Mouse (Mus musculus) MEL (cell line): ENCODE data around the gene Arhgdib. TPM values are rescaled to one million over a fixed set of nuclear protein-coding genes. Genes with fewer than 3 reads are reported as not detected.

Experiments used
- DNase-seq: peaks from one replicate; pipeline ENCODE4 v3.0.0; 2011; ENCODE audit warnings: low read depth, low spot score
- H3K27ac ChIP-seq: 2 replicates; pipeline ENCODE4 v1.5.1; 2012; ENCODE audit warnings: low read depth, mild to moderate bottlenecking, control low read depth, low read length, moderate library complexity; ENCODE audit not compliant: control insufficient read depth
- H3K27me3 ChIP-seq, 2 experiments: fragments of 150-350 bp in 1 of 2; sonication (generic) in 1 of 2; 2 replicates each; pipeline ENCODE4 v1.6.1; 2012; ENCODE audit warnings: low read length in 2 of 2, mild to moderate bottlenecking in 2 of 2, improper control_type of control experiment in 1 of 2, moderate library complexity in 1 of 2; ENCODE audit not compliant: insufficient read depth in 2 of 2, control insufficient read depth in 1 of 2
- H3K36me3 ChIP-seq, 2 experiments: 2 replicates each; pipeline ENCODE4 v1.6.1; 2012 to 2014; ENCODE audit warnings: low read length in 2 of 2, improper control_type of control experiment in 1 of 2, inconsistent platforms in 1 of 2, mild to moderate bottlenecking in 1 of 2; ENCODE audit not compliant: insufficient read depth in 2 of 2, control insufficient read depth in 1 of 2
- H3K4me1 ChIP-seq, 2 experiments: fragments of 150-350 bp in 1 of 2; sonication (generic) in 1 of 2; 2 replicates each; pipeline ENCODE4 v1.6.1; 2012; ENCODE audit warnings: low read length in 2 of 2, improper control_type of control experiment in 1 of 2, mild to moderate bottlenecking in 1 of 2; ENCODE audit not compliant: insufficient read depth in 2 of 2, control insufficient read depth in 1 of 2
- H3K4me3 ChIP-seq, 2 experiments: fragments of 150-350 bp in 1 of 2; sonication (generic) in 1 of 2; 2 replicates each; pipeline ENCODE4 v1.5.1; 2012; ENCODE audit warnings: low read depth in 2 of 2, low read length in 2 of 2, mild to moderate bottlenecking in 2 of 2, moderate library complexity in 2 of 2, control low read depth in 1 of 2, improper control_type of control experiment in 1 of 2; ENCODE audit not compliant: control insufficient read depth in 1 of 2, insufficient read depth in 1 of 2
- H3K79me2 ChIP-seq: 2 replicates; pipeline ENCODE4 v1.6.1; 2012; ENCODE audit warnings: mild to moderate bottlenecking, low read length, moderate library complexity; ENCODE audit not compliant: control insufficient read depth, poor library complexity, insufficient read depth
- H3K9ac ChIP-seq: 2 replicates; pipeline ENCODE4 v1.6.1; 2012; ENCODE audit warnings: low read depth, mild to moderate bottlenecking, control low read depth, low read length, moderate library complexity; ENCODE audit not compliant: control insufficient read depth, poor library complexity, severe bottlenecking
- H3K9me3 ChIP-seq: fragments of 150-350 bp; sonication (generic); replicated peaks from 2 replicates; pipeline ENCODE4 v1.6.1; 2012; ENCODE audit warnings: mild to moderate bottlenecking, low read length, improper control_type of control experiment, moderate library complexity; ENCODE audit not compliant: insufficient read depth
- BHLHE40 ChIP-seq: IDR thresholded peaks from 2 replicates; pipeline ENCODE4 v1.6.1; 2012; ENCODE audit warnings: low read depth, mild to moderate bottlenecking, inconsistent platforms, low read length, improper control_type of control experiment, borderline replicate concordance
- CHD2 ChIP-seq: IDR thresholded peaks from 2 replicates; pipeline ENCODE4 v1.6.1; 2011; ENCODE audit warnings: low read length, improper control_type of control experiment
- MAFK ChIP-seq: IDR thresholded peaks from 2 replicates; pipeline ENCODE4 v1.6.1; 2011; ENCODE audit warnings: low read depth, mild to moderate bottlenecking, low read length, improper control_type of control experiment, borderline replicate concordance
- MAZ ChIP-seq: IDR thresholded peaks from 2 replicates; pipeline ENCODE4 v1.6.1; 2012; ENCODE audit warnings: low read depth, mild to moderate bottlenecking, inconsistent platforms, low read length, improper control_type of control experiment
- MEF2A ChIP-seq: IDR thresholded peaks from 2 replicates; pipeline ENCODE4 v1.6.1; 2014; ENCODE audit warnings: low read depth, mild to moderate bottlenecking, inconsistent platforms, low read length, improper control_type of control experiment; ENCODE audit not compliant: poor library complexity, insufficient replicate concordance, severe bottlenecking; ENCODE audit errors: extremely low read depth
- POLR2AphosphoS2 ChIP-seq: IDR thresholded peaks from 2 replicates; pipeline ENCODE4 v1.6.1; 2011; ENCODE audit warnings: low read length, improper control_type of control experiment
- POLR2AphosphoS5 ChIP-seq: IDR thresholded peaks from 2 replicates; pipeline ENCODE4 v1.6.1; 2012; ENCODE audit warnings: low read depth, borderline replicate concordance, mild to moderate bottlenecking, inconsistent platforms, low read length, moderate library complexity, mixed read lengths
- SIN3A ChIP-seq: IDR thresholded peaks from 2 replicates; pipeline ENCODE4 v1.6.1; 2012; ENCODE audit warnings: low read length, improper control_type of control experiment, inconsistent platforms
- TBP ChIP-seq: IDR thresholded peaks from 2 replicates; pipeline ENCODE4 v1.8.0; 2011; ENCODE audit warnings: low read depth, low read length, improper control_type of control experiment
- TCF12 ChIP-seq: IDR thresholded peaks from 2 replicates; pipeline ENCODE4 v1.6.1; 2014; ENCODE audit warnings: low read depth, mild to moderate bottlenecking, inconsistent platforms, low read length, improper control_type of control experiment, moderate library complexity
- USF1 ChIP-seq: IDR thresholded peaks from 2 replicates; pipeline ENCODE4 v1.6.1; 2014; ENCODE audit warnings: low read depth, mild to moderate bottlenecking, inconsistent platforms, low read length, improper control_type of control experiment, moderate library complexity
- USF2 ChIP-seq, 2 experiments: IDR thresholded peaks; 2 replicates each; pipeline ENCODE4 v1.6.1; 2011 to 2012; ENCODE audit warnings: improper control_type of control experiment in 2 of 2, low read length in 2 of 2, borderline replicate concordance in 1 of 2, inconsistent platforms in 1 of 2, low read depth in 1 of 2, mild to moderate bottlenecking in 1 of 2; ENCODE audit not compliant: insufficient read depth in 1 of 2
- ZC3H11A ChIP-seq: IDR thresholded peaks from 2 replicates; pipeline ENCODE4 v1.6.1; 2012; ENCODE audit warnings: low read depth, mild to moderate bottlenecking, inconsistent platforms, low read length, improper control_type of control experiment
- ZKSCAN1 ChIP-seq: IDR thresholded peaks from 2 replicates; pipeline ENCODE4 v1.6.1; 2012; ENCODE audit warnings: low read depth, mild to moderate bottlenecking, inconsistent platforms, low read length, improper control_type of control experiment, moderate library complexity
- polyA plus RNA-seq, 2 experiments: library from polyadenylated mRNA; stranded (reverse) in 1 of 2; unstranded in 1 of 2; fragments of >175 nt in 1 of 2; fragments of >200 nt in 1 of 2; gene quantifications; 2 replicates each; pipeline versions ENCODE4 v1.2.1 to v1.2.4; 2012; ENCODE audit warnings: low replicate concordance in 2 of 2, low read depth in 1 of 2; ENCODE audit not compliant: insufficient read length in 2 of 2, insufficient read depth in 1 of 2, missing spikeins in 1 of 2
- total RNA-seq: library from RNA; depleted of rRNA; stranded (reverse); fragments of 300-350 nt; gene quantifications from 2 replicates; pipeline ENCODE4 v1.2.3, GENCODE M21; 2012

Gene Arhgdib
- total and polyA plus RNA-seq, 3 experiments: 102 to 408 (median 346) TPM

GRCm38 (mm10) chr6:136930677-136931076 is 11.0 kb downstream of the Arhgdib start (continued):
- TF ChIP-seq ZKSCAN1: no peak

- no peaks in the 10 kb centered on the region for H3K27me3 ChIP-seq
- no peak overlapping the region for H3K27ac ChIP-seq
- no peaks in the 10 kb centered on the region for H3K79me2 ChIP-seq
- no peak for TF ChIP-seq SIN3A
- TF ChIP-seq CHD2: no peak
- TF ChIP-seq TCF12: no peak
- no peak for TF ChIP-seq USF1
- TF ChIP-seq MAZ: no peak
- no peak for TF ChIP-seq USF2 (IDR thresholded peaks at IDR 0.05; ENCODE audit: borderline replicate concordance in 1 of 2, insufficient read depth in 1 of 2, low read depth in 1 of 2, low read length in 2 of 2)
- H3K9ac ChIP-seq: no peak overlapping the region
- H3K4me3 ChIP-seq: no peak overlapping the region
- no peaks in the 10 kb centered on the region for H3K9me3 ChIP-seq
- H3K4me1 ChIP-seq: peaks cover 3 to 11% of the 10 kb centered on the region in 2 experiments; a peak in 3 of 4 replicates
- peaks cover 4 to 10% of the 10 kb centered on the region in 2 experiments for H3K36me3 ChIP-seq
- DNase-seq: no peak
Measured at GRCm38 (mm10) chr6:136927626-136928025, 14.1 kb downstream of the Arhgdib start.

- Histone ChIP-seq H3K4me3 (no peak overlapping the region), H3K27me3 (no peaks in the 10 kb centered on the region), H3K4me1 (no peaks in the 10 kb centered on the region), H3K9me3 (no peaks in the 10 kb centered on the region), H3K27ac (no peak overlapping the region), H3K36me3 (peaks cover 0 to 4% of the 10 kb centered on the region in 2 experiments; a peak in 1 of 4 replicates), H3K9ac (no peak overlapping the region), H3K79me2 (no peaks in the 10 kb centered on the region)
- DNase-seq: no peak
- TF ChIP-seq ZKSCAN1 (no peak), TBP (no peak), MEF2A (no peak), POLR2AphosphoS2 (no peak), POLR2AphosphoS5 (no peak), MAFK (no peak), BHLHE40 (no peak), ZC3H11A (no peak), TCF12 (no peak)
Measured at GRCm38 (mm10) chr6:136925049-136925448, 16.6 kb downstream of the Arhgdib start.
